Mouse (Mus musculus) heart, embryonic 11.5 days (tissue): ENCODE measurements around the gene Abcc9. TPM values are rescaled to one million over a fixed set of nuclear protein-coding genes. Genes with fewer than 3 reads are reported as not detected.
"Not testable (repeated sequence)": the region's sequence is repeated elsewhere in the genome, so short reads cannot be mapped to it uniquely, and the experiment has no call there.

Experiments
- ATAC-seq: fragments of 200-750 bp; cut with Nextera tagmentation; replicated peaks from 2 replicates; pipeline ENCODE4 v1.8.0; 2017; ENCODE audit warnings: moderate library complexity; ENCODE audit not compliant: insufficient number of reproducible peaks, low FRiP score, low TSS enrichment
- H3K27ac ChIP-seq: fragments of 300-500 bp; sonication (generic); 2 replicates; pipeline ENCODE4 v1.5.1; 2014; ENCODE audit warnings: mild to moderate bottlenecking, low read depth, low read length
- H3K27me3 ChIP-seq: fragments of 300-500 bp; sonication (generic); 2 replicates; pipeline ENCODE4 v1.6.1; 2014; ENCODE audit warnings: mild to moderate bottlenecking, low read length, mixed read lengths; ENCODE audit not compliant: control insufficient read depth, insufficient read depth
- H3K36me3 ChIP-seq: fragments of 300-500 bp; sonication (generic); 2 replicates; pipeline ENCODE4 v1.6.1; 2014; ENCODE audit warnings: mild to moderate bottlenecking, low read length, moderate library complexity, mixed read lengths; ENCODE audit not compliant: control insufficient read depth, insufficient read depth
- H3K4me1 ChIP-seq: fragments of 300-500 bp; sonication (generic); 2 replicates; pipeline ENCODE4 v1.6.1; 2014; ENCODE audit warnings: low read length; ENCODE audit not compliant: control insufficient read depth, insufficient read depth
- H3K4me2 ChIP-seq: fragments of 300-500 bp; sonication (generic); 2 replicates; pipeline ENCODE4 v1.6.1; 2014; ENCODE audit warnings: mild to moderate bottlenecking, moderate library complexity
- H3K4me3 ChIP-seq: fragments of 300-500 bp; sonication (generic); 2 replicates; pipeline ENCODE4 v1.5.1; 2014; ENCODE audit warnings: low read depth, low read length
- H3K9ac ChIP-seq: fragments of 300-500 bp; sonication (generic); 2 replicates; pipeline ENCODE4 v1.6.1; 2014; ENCODE audit warnings: mild to moderate bottlenecking, low read depth, low read length, moderate library complexity
- H3K9me3 ChIP-seq: fragments of 300-500 bp; sonication (generic); replicated peaks from 2 replicates; pipeline ENCODE4 v1.6.1; 2016; ENCODE audit warnings: low read length; ENCODE audit not compliant: control insufficient read depth
- WGBS: fragments of 180-500 bp; shearing (Covaris S2); extraction: QIAGEN DNeasy Blood & Tissue Kit; methylation state at CpG from one replicate; pipeline ENCODE4 v1.1.7; 2014; ENCODE audit not compliant: insufficient replicate concordance; 5-methylcytosine and 5-hydroxymethylcytosine counted together
- polyA plus RNA-seq: library from polyadenylated mRNA; unstranded; fragments of >200 nt; fragmentation: Nextera tagmentation; extraction: Ambion mirVana; gene quantifications from 2 replicates; pipeline ENCODE4 v1.2.1, GENCODE M21; 2014

Gene Abcc9
- polyA plus RNA-seq, 1 experiment from 2014 or later, result 21.1 TPM

DNA sequence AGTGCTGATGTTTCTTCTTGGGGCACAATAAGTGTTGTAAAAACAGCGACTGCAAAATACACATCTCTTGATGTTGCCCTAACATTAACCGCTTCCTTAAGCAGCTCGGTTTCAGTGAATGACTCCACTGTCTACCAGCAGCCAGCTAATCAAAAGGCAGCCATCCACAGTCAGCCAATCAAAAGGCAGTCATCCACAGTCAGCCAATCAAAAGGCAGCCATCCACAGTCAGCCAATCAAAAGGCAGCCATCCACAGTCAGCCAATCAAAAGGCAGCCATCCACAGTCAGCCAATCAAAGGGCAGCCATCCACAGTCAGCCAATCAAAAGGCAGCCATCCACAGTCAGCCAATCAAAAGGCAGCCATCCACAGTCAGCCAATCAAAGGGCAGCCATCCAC is 40.1 kb downstream of the Abcc9 start:
- not testable (repeated sequence) for ATAC-seq, H3K27ac ChIP-seq

DNA sequence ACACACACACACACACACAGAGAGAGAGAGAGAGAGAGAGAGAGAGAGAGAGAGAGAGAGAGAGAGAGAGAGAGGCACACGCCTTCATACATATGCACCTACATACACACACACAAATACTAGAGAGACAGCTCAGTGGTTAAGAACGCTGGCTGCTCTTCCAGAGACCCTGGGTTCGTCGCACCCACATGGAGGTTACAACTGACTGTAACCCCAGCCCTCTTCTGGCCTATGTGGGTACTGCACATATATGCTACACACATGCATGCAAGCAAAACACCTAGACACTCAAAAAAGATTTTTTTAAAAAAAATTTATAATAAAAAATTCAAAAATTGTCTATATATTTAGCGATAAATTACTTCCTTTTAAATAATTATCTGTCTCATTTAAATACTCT is 43.1 kb downstream of the Abcc9 start:
- H3K9me3 ChIP-seq, result no peaks in the 10 kb centered on the region
- no peaks in the 10 kb centered on the region for H3K36me3 ChIP-seq
- H3K9ac ChIP-seq, result no peak overlapping the region
- WGBS, result 62% methylated on average over 5 of the region's 5 CpGs
- H3K4me2 ChIP-seq, result no peak overlapping the region
- no peaks in the 10 kb centered on the region for H3K4me1 ChIP-seq
- no peak overlapping the region for H3K27ac ChIP-seq
- H3K27me3 ChIP-seq, result no peaks in the 10 kb centered on the region
- H3K4me3 ChIP-seq, result no peak overlapping the region
- no peak for ATAC-seq

More for the DNA sequence above, 40.1 kb downstream of the Abcc9 start:
- not testable (repeated sequence) for H3K27me3 ChIP-seq, H3K4me1 ChIP-seq, H3K9ac ChIP-seq, H3K9me3 ChIP-seq, H3K4me2 ChIP-seq, H3K4me3 ChIP-seq, H3K36me3 ChIP-seq
- 92% methylated on average over 3 of the region's 3 CpGs for WGBS

DNA sequence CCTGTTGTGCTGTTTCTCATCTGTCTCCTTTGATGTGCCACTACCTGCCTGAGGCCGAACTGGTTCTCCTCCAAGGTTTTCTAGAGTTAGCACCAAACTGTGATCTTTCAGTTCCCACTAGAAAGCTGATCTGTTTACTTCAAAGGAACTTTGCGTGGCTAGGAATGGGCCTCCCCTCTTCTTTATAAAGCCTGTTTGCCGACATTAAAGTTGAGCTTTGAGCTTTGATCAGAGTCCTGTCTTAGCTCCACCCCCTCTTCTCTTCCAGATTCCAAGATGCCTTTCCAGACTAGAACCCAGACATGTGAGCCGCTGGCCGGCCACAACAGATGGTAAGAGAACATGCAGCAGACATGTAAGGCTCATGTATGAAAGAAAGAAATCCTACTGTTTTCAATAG is 47.6 kb downstream of the Abcc9 start:
- Histone ChIP-seq H3K27ac (no peak overlapping the region), H3K9me3 (no peaks in the 10 kb centered on the region), H3K4me1 (no peaks in the 10 kb centered on the region), H3K27me3 (no peaks in the 10 kb centered on the region), H3K4me3 (no peak overlapping the region), H3K36me3 (no peaks in the 10 kb centered on the region), H3K9ac (no peak overlapping the region), H3K4me2 (no peak overlapping the region)
- 52% methylated on average over 5 of the region's 5 CpGs for WGBS
- ATAC-seq, result no peak

DNA sequence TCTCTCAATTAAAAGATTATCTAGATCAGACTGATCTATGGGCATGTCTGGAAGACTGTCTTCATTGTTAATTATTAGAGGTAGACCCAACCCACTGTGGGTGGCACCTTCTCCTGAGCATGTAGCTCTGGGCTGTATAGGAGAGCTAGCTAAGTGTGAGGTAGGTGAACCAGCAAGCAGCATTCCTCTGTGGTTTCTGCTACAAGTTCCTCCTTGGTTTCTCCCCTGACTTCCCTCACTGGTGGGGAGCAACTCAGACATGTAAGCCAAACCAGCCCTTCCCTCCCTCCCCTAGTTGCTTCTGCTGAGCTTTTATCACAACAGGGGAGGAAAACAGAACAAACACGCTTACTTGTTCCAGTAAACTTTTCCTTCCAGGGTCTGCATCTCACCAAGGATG is 49.9 kb downstream of the Abcc9 start:
- no peaks in the 10 kb centered on the region for H3K36me3 ChIP-seq
- H3K27me3 ChIP-seq, result no peaks in the 10 kb centered on the region
- whole genome bisulfite sequencing, result 62% methylated on average over 1 of the region's 1 CpGs
- H3K4me3 ChIP-seq, result no peak overlapping the region
- no peak overlapping the region for H3K27ac ChIP-seq
- no peak for ATAC-seq
- no peak overlapping the region for H3K4me2 ChIP-seq
- H3K4me1 ChIP-seq, result no peaks in the 10 kb centered on the region
- no peaks in the 10 kb centered on the region for H3K9me3 ChIP-seq
- no peak overlapping the region for H3K9ac ChIP-seq

DNA sequence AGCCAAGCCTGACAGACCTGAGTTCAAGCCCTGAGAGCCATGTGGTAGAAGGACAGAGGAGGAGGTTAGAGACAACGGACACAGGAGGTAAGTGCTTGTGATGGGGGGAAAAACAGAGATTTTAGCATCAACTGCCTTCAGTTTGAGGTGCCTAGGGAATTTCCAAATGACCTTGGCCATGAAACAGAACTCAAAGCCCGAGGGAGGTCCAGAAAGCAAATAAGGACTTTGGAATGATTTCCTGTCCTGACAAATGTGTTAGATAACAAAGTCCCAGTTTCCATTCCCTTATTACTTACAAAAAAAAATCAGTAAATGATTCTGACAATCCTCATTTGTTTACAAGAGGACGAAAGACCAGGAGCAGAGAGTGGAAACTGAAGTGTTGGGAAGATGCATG is 52.8 kb downstream of the Abcc9 start:
- WGBS, result 53% methylated on average over 3 of the region's 3 CpGs
- no peak overlapping the region for H3K9ac ChIP-seq
- no peak for ATAC-seq
- no peak overlapping the region for H3K27ac ChIP-seq
- H3K4me1 ChIP-seq, result no peaks in the 10 kb centered on the region
- no peak overlapping the region for H3K4me3 ChIP-seq
- H3K9me3 ChIP-seq, result no peaks in the 10 kb centered on the region
- no peaks in the 10 kb centered on the region for H3K36me3 ChIP-seq
- H3K27me3 ChIP-seq, result no peaks in the 10 kb centered on the region
- H3K4me2 ChIP-seq, result no peak overlapping the region

DNA sequence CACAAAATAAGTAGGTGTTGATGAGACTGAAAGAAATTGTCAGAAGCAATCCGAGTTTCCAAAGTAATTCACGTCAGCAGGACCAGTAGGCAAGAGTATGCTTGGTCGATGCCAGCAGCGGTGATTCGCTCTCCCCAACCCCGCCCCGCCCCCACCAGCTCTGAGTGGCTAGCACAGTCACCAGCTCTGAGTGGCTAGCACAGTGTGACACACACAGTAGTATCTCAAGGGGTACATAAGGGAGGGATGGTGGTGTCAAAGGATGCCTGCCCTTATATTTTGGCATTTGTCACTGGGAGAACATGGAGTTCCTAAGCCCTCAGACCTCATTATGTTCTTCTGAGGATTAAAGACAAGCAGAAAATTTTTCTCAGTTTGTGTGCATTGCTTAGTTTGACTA is 56.6 kb downstream of the Abcc9 start:
- Histone ChIP-seq H3K4me3 (no peak overlapping the region), H3K36me3 (no peaks in the 10 kb centered on the region), H3K27ac (no peak overlapping the region), H3K4me1 (no peaks in the 10 kb centered on the region), H3K9me3 (no peaks in the 10 kb centered on the region), H3K27me3 (no peaks in the 10 kb centered on the region), H3K4me2 (no peak overlapping the region), H3K9ac (no peak overlapping the region)
- no peak for ATAC-seq
- WGBS, result 69% methylated on average over 7 of the region's 7 CpGs

DNA sequence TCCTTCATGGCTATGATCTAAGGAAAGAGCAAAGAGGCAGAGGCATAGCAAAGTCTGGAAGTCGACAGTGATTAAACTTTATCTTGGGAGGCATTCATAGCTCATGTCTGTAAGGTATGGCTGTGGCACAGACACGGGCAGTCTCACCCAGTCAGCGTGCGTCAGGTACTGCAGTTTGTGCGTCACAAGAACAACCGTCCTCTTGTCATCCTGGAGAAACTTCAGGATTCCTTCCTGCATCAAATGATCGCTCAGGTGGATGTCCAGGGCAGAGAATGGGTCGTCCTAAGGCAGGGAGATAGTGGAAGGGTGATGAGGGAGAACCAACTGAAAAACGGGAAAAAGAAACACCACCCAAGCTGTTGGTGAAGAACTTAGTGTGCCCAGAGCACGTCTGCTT is 62.8 kb downstream of the Abcc9 start:
- H3K27ac ChIP-seq, result no peak overlapping the region
- no peaks in the 10 kb centered on the region for H3K4me1 ChIP-seq
- H3K4me2 ChIP-seq, result no peak overlapping the region
- H3K27me3 ChIP-seq, result no peaks in the 10 kb centered on the region
- no peaks in the 10 kb centered on the region for H3K36me3 ChIP-seq
- no peaks in the 10 kb centered on the region for H3K9me3 ChIP-seq
- no peak overlapping the region for H3K9ac ChIP-seq
- WGBS, result 74% methylated on average over 10 of the region's 10 CpGs
- no peak overlapping the region for H3K4me3 ChIP-seq
- no peak for ATAC-seq

DNA sequence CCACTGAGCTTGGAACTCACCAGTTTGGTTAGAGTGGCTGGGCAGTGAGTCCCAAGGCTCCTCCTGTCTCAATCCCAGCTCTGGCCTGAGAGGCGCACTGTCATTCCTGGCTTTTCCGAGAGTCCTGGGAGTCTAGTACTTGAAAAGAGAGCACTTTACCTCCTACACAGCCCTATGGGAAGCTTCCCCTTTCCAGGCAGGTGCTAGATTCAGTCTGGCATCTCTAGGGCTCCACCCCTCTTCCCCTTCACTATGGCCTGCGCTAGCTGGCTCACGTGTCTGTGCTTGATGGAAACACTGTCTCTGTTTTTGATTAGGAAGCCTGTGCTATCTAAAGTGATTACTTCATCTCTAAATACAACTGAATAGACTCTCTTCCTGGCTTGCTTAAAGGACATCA is 66.5 kb downstream of the Abcc9 start:
- no peak overlapping the region for H3K4me2 ChIP-seq
- no peak overlapping the region for H3K9ac ChIP-seq
- H3K9me3 ChIP-seq, result no peaks in the 10 kb centered on the region
- no peak overlapping the region for H3K4me3 ChIP-seq
- no peaks in the 10 kb centered on the region for H3K4me1 ChIP-seq
- no peaks in the 10 kb centered on the region; the same call in 1 of the 2 replicates for H3K36me3 ChIP-seq
- 33% methylated on average over 4 of the region's 4 CpGs for WGBS
- ATAC-seq, result no peak
- no peak overlapping the region for H3K27ac ChIP-seq
- no peaks in the 10 kb centered on the region for H3K27me3 ChIP-seq

DNA sequence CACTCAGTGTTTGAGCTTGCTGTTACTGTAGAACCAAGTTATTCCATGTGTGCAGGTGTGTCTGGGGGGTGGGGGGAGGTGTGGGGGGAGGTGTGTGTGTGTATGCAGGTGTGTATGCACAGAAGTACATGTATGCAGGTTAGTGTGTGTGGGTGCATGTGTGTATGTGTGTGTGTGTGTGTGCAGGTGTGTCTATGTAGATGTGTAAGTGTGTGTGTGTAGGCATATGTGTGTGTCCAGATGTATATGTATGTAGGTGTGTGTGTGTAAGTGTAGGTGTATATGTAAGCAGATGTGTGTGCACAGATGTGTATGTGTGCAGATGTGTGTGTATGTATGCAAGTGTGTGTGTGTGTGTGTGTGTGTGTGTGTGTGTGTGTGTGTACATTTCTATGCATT is 66.9 kb downstream of the Abcc9 start:
- H3K27me3 ChIP-seq, result no peaks in the 10 kb centered on the region
- no peak overlapping the region for H3K9ac ChIP-seq
- H3K4me1 ChIP-seq, result no peaks in the 10 kb centered on the region
- no peaks in the 10 kb centered on the region for H3K9me3 ChIP-seq
- no peak overlapping the region for H3K27ac ChIP-seq
- no peaks in the 10 kb centered on the region; the same call in 1 of the 2 replicates for H3K36me3 ChIP-seq
- no peak for ATAC-seq
- H3K4me3 ChIP-seq, result no peak overlapping the region
- no peak overlapping the region for H3K4me2 ChIP-seq
